Mouse (Mus musculus): ENCODE measurements at regions not wholly inside any gene's neighbourhood (a gene's known extent, or its start where the extent isn't known, plus 50 kb on each side); places are given as distances from the start of the nearest gene placed in this dataset.
A peak's percentile ranks its signal among the peaks of the same experiment; 100 is the strongest.

DNA sequence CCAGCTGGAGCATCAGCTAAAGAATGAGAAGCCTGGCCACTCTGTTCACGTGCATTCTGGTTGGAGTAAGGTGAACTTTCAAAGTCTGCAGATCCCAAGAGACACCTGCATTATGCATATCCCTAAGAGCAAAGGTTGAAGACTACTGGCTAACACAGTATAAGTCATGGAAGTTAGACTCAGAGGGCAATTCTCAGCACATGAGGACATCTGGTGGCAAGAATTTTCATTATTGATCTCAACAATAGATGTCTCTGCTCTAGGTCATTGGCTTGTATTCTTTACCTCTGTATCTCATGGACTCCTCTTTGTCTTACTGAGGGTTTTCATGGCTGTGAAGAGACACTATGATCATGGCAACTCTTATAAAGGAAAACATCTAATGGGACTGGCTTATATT is 151.9 kb upstream of the Adamts16 start:
- Histone ChIP-seq H3K4me2 (ENCODE audit: low read depth, low read length, poor library complexity, severe bottlenecking) (no peak overlapping the region), H3K36me3 (ENCODE audit: insufficient read depth, low read length) (no peaks in the 10 kb centered on the region), H3K9me3 (ENCODE audit: low read length) (no peaks in the 10 kb centered on the region), H3K27me3 (ENCODE audit: insufficient read depth, low read length) (no peaks in the 10 kb centered on the region), H3K27ac (ENCODE audit: low read depth, low read length) (no peak overlapping the region), H3K9ac (replicated peaks; ENCODE audit: low read length, poor library complexity, severe bottlenecking) (no peak overlapping the region), H3K4me3 (ENCODE audit: low read depth, low read length) (no peak overlapping the region), H3K4me1 (ENCODE audit: insufficient read depth, low read length) (no peaks in the 10 kb centered on the region)
- ATAC-seq (ENCODE audit: low FRiP score), result no peak
- peak; percentile 32 for DNase-seq (ENCODE audit: low spot score)
- TF ChIP-seq CTCF (IDR thresholded peaks at IDR 0.05), result peak; percentile 57
- WGBS, result 68% methylated on average over 1 of the region's 1 CpGs

- no peak overlapping the region for H3K4me3 ChIP-seq (ENCODE audit: low read depth, low read length)
- no peaks in the 10 kb centered on the region for H3K27me3 ChIP-seq (ENCODE audit: insufficient read depth, low read length)
- H3K27ac ChIP-seq (ENCODE audit: low read depth, low read length), result no peak overlapping the region
- H3K4me2 ChIP-seq (ENCODE audit: low read depth, low read length, poor library complexity, severe bottlenecking), result no peak overlapping the region
- no peak for TF ChIP-seq CTCF (IDR thresholded peaks at IDR 0.05)
- no peaks in the 10 kb centered on the region for H3K4me1 ChIP-seq (ENCODE audit: insufficient read depth, low read length)
- DNase-seq (ENCODE audit: low spot score), result no peak
- H3K36me3 ChIP-seq (ENCODE audit: insufficient read depth, low read length), result no peaks in the 10 kb centered on the region
- no peaks in the 10 kb centered on the region for H3K9me3 ChIP-seq (ENCODE audit: low read length)
- no peak overlapping the region for H3K9ac ChIP-seq (replicated peaks; ENCODE audit: low read length, poor library complexity, severe bottlenecking)
- 87% methylated on average over 10 of the region's 10 CpGs for WGBS
- no peak for ATAC-seq (ENCODE audit: low FRiP score)
These were observed 148.5 kb upstream of the Adamts16 start for GRCm38 (mm10) chr13:70989999-70990645.

DNA sequence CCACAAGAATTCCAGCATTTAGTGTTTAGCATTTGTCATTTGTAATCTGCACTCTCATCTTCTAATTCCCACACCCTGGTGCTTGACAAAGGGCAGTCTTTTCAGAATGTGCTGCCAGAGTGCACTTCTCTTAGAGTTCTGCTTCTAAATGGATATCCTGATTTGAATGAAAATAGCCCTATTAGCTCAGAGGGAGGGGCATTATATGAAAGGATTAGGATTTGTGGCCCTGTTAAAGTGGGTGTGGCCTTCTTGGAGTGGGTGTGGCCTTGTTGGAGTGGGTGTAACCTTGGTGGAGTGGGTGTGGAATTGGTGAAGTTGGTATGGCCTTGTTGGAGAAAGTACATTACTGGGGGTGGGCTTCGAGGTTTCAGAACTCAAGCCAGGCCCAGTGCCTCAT is 137.7 kb upstream of the Adamts16 start:
- Histone ChIP-seq H3K9me3 (ENCODE audit: low read length) (no peaks in the 10 kb centered on the region), H3K27me3 (ENCODE audit: insufficient read depth, low read length) (no peaks in the 10 kb centered on the region), H3K36me3 (ENCODE audit: insufficient read depth, low read length) (no peaks in the 10 kb centered on the region), H3K27ac (ENCODE audit: low read depth, low read length) (no peak overlapping the region), H3K4me1 (ENCODE audit: insufficient read depth, low read length) (no peaks in the 10 kb centered on the region), H3K4me2 (ENCODE audit: low read depth, low read length, poor library complexity, severe bottlenecking) (no peak overlapping the region), H3K9ac (replicated peaks; ENCODE audit: low read length, poor library complexity, severe bottlenecking) (no peak overlapping the region), H3K4me3 (ENCODE audit: low read depth, low read length) (no peak overlapping the region)
- TF ChIP-seq CTCF (IDR thresholded peaks at IDR 0.05), result no peak
- ATAC-seq (ENCODE audit: low FRiP score) (no peak), DNase-seq (ENCODE audit: low spot score) (no peak)
- 80% methylated on average over 1 of the region's 1 CpGs for WGBS

- Histone ChIP-seq H3K27ac (ENCODE audit: low read depth, low read length) (no peak overlapping the region), H3K36me3 (ENCODE audit: insufficient read depth, low read length) (no peaks in the 10 kb centered on the region), H3K9ac (replicated peaks; ENCODE audit: low read length, poor library complexity, severe bottlenecking) (no peak overlapping the region), H3K4me3 (ENCODE audit: low read depth, low read length) (no peak overlapping the region), H3K4me1 (ENCODE audit: insufficient read depth, low read length) (no peaks in the 10 kb centered on the region), H3K4me2 (ENCODE audit: low read depth, low read length, poor library complexity, severe bottlenecking) (no peak overlapping the region), H3K27me3 (ENCODE audit: insufficient read depth, low read length) (no peaks in the 10 kb centered on the region), H3K9me3 (ENCODE audit: low read length) (no peaks in the 10 kb centered on the region)
- no peak for ATAC-seq (ENCODE audit: low FRiP score)
- DNase-seq (ENCODE audit: low spot score), result no peak
- WGBS, result 72% methylated on average over 4 of the region's 5 CpGs
- TF ChIP-seq CTCF (IDR thresholded peaks at IDR 0.05), result no peak
These were observed 137.1 kb upstream of the Adamts16 start for GRCm38 (mm10) chr13:70978547-70979307.

- no peak for TF ChIP-seq CTCF (IDR thresholded peaks at IDR 0.05)
- Histone ChIP-seq H3K4me1 (ENCODE audit: insufficient read depth, low read length) (no peaks in the 10 kb centered on the region), H3K9ac (replicated peaks; ENCODE audit: low read length, poor library complexity, severe bottlenecking) (no peak overlapping the region), H3K27ac (ENCODE audit: low read depth, low read length) (no peak overlapping the region), H3K9me3 (ENCODE audit: low read length) (no peaks in the 10 kb centered on the region), H3K4me2 (ENCODE audit: low read depth, low read length, poor library complexity, severe bottlenecking) (no peak overlapping the region), H3K36me3 (ENCODE audit: insufficient read depth, low read length) (no peaks in the 10 kb centered on the region), H3K27me3 (ENCODE audit: insufficient read depth, low read length) (no peaks in the 10 kb centered on the region), H3K4me3 (ENCODE audit: low read depth, low read length) (no peak overlapping the region)
- 94% methylated on average over 9 of the region's 9 CpGs for WGBS
- no peak for DNase-seq (ENCODE audit: low spot score)
- ATAC-seq (ENCODE audit: low FRiP score), result no peak
These were observed 128.0 kb upstream of the Adamts16 start for GRCm38 (mm10) chr13:70969596-70969995.

DNA sequence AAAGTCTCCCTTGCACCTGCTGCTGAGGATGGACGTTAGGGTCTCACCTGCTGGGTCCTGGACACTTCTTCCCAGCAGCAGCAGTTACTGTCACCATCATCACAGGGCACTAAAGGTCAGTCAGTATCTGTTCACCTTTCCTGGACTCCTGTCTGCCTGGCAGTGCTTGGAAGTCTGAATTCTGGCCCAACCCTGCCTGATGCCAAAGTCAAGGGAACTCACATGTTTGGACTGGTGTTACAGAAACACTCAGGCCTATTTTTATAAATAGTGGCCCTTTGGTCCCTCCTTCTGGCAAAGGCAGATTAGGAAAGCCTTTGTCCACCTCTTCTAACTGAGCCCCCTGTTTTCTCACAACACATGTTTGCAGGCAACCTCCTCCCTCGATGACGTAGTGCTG is 126.2 kb upstream of the Adamts16 start:
- Histone ChIP-seq H3K4me2 (ENCODE audit: low read depth, low read length, poor library complexity, severe bottlenecking) (no peak overlapping the region), H3K36me3 (ENCODE audit: insufficient read depth, low read length) (no peaks in the 10 kb centered on the region), H3K27me3 (ENCODE audit: insufficient read depth, low read length) (no peaks in the 10 kb centered on the region), H3K4me1 (ENCODE audit: insufficient read depth, low read length) (no peaks in the 10 kb centered on the region), H3K27ac (ENCODE audit: low read depth, low read length) (no peak overlapping the region), H3K9me3 (ENCODE audit: low read length) (no peaks in the 10 kb centered on the region), H3K9ac (replicated peaks; ENCODE audit: low read length, poor library complexity, severe bottlenecking) (no peak overlapping the region), H3K4me3 (ENCODE audit: low read depth, low read length) (no peak overlapping the region)
- DNase-seq (ENCODE audit: low spot score) (no peak), ATAC-seq (ENCODE audit: low FRiP score) (no peak)
- TF ChIP-seq CTCF (IDR thresholded peaks at IDR 0.05), result no peak
- 65% methylated on average over 3 of the region's 3 CpGs for WGBS

All from midbrain, postnatal 0 days (tissue).